Mouse (Mus musculus) embryonic fibroblast, embryonic 13.5 days (primary cell): ENCODE results near the gene Gm29609.

Experiments
- CTCF ChIP-seq: IDR thresholded peaks from 2 replicates; pipeline ENCODE4 v1.5.1; 2011; ENCODE audit warnings: mild to moderate bottlenecking, control low read depth, low read length, moderate library complexity, borderline replicate concordance; ENCODE audit not compliant: insufficient read depth
- POLR2A ChIP-seq: IDR thresholded peaks from 2 replicates; pipeline ENCODE4 v1.6.1; 2011; ENCODE audit warnings: low read depth, mild to moderate bottlenecking, control low read depth, low read length, moderate library complexity

GRCm38 (mm10) chr5:31196207-31196606 lies 16.5 kb upstream of the Gm29609 start:
- no peak for TF ChIP-seq POLR2A
- no peak for TF ChIP-seq CTCF
